Mouse (Mus musculus) CH12F3 (cell line): ENCODE measurements around the gene Fmnl3.

Experiments
- in situ Hi-C: fragments of 300-500 bp; cut with MboI; formaldehyde crosslinking; loops from 2 replicates; pipeline ENCODE4 v1.14.3; 2020; ENCODE audit warnings: low sequenced_read_pairs

Fmnl3 gene

DNA sequence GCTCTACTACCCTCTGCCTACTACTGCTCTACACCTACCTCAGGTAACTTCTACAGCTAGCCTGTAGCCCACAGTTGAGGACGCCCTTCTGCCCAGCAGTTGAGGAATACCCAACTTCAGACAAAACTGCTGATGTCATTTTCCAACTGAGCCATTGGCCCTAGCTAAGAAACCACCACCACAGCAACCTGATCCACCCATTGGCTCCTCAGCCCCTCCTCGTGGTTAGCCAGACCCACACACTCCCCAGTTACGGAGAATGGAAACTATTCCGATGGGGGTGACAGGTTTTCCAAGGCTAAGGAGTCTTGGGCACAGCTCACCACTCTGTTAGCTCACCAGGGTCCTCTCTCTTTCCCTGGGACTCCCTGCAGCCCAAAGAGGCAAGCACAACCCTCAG, 25.3 kb downstream of the Fmnl3 start:
- in situ Hi-C loops, result no loop called here

DNA sequence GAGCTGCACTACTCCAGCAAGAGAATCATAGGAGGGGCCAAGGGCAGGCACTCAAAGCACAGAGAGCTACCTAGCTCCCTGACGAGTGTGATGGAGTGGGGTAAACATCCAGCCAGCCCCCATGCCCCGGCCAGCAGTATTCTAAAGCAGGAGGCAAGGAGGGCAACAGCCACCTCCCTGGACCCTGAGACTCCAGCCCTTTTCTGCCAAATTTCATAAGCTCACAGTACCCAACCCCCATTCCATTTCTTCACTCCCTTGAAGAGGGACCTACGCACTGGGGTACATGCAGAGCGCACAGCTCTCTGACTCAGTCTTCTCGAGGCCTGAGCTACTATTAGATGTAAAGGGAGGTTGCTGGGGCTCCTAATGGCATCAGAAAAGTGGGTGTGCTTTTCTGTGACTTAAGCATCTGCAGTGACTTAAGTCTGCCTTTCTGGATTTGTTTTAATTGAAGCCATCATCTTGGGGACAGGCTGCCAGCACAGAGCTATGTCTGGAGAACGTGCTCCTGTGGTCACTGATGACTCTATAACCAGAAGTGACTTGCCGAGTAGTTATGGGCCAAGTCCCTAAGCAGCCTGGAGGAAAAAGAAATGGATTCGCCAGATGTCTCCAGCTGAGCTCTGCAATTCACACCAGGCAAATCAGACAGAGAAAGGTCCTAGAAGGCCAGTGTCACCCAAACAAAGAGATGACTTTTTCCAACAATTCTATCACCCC, 26.0 kb downstream of the Fmnl3 start:
- in situ Hi-C loops, result no loop called here

DNA sequence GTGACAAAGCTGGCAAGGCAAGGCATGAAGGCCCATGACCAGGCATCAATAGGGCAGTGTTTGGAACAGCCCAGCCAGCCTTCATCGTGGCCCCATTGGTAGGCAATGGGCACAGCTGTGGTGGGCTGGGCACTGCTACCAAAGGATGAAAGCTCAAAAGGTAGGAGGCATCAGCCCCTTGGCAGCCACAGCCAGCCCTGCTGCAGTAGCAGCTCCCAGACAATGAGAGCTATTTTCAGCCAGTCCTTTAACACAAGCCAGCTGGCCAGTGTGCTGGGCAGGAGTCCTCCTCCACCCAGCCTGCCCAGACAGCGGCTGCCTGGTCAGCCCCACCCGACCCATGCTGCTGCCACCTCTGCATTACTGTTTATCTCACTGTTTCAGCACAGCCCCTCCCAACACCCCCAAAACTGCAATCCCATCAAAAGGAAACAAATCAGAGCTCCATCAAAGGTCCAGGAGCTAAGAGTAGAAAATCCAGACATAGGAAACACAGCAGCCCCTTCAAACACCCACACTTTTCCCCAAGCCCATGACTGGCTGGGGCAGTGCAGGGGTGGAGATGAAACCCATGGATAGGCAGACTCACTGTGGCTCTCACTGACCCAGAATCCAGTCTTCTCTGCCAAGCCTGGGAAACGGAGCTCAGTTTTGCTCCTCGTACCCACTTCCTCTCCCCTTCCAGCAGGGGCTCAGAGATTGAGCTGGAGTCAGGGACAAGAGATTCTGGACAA, 26.7 kb downstream of the Fmnl3 start:
- in situ Hi-C loops, result no loop called here

DNA sequence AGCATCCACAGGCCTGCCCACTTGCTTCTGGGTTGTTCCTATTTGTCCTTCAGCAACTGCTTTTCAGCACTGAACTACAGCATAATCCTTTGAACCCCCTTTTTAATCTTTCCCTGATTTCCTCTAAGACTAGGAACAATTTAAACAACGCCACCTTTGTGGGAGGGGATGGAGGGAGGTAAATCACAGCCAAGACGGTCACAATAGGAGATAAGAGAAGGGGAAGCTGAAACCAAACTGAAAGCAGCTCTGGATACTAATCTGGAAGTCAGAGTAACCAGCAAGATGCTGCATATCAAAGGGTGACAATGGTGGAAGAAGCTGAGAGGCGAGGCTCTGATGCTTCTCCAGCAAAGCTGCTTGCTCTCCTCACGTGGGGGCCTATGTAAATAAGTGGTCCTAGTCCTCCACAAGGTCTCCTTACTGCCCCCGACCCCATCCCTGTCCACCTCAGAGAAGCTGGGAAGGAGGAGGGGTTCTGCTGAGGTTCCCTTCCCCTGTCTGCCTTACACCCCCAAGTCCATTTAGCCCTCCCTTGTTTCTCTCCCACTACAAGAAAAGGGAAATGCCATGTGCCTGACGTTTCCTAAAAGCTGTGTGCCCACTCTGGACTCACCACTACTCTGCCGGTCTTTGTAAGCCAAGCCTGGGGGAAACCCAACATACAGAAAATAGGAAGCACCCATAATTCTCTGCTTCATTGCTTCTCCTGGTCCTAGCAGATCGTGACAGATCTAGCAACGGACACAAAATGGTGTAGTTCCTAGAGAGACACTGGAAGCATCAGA, 27.9 kb downstream of the Fmnl3 start:
- in situ Hi-C loops, result no loop called here

DNA sequence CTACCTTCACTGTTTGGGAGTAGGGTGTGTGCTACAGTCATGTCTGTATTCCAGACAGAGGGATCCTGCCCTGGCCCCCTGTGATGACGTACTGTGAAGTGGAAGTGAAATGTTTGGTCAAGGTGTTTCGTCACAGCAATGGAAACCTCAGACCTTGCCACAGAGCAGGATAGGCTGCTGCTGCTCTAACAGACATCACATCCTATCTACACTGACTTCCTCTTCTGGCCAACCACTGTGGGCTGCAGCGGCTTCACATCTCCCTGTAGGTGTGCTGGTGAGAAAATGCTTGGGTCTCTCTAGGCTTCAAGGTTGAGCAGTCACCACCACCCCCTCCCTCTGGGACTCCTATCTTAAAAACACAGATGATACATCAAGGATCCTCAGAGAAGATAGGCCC, 29.2 kb downstream of the Fmnl3 start:
- in situ Hi-C loops, result no loop called here

DNA sequence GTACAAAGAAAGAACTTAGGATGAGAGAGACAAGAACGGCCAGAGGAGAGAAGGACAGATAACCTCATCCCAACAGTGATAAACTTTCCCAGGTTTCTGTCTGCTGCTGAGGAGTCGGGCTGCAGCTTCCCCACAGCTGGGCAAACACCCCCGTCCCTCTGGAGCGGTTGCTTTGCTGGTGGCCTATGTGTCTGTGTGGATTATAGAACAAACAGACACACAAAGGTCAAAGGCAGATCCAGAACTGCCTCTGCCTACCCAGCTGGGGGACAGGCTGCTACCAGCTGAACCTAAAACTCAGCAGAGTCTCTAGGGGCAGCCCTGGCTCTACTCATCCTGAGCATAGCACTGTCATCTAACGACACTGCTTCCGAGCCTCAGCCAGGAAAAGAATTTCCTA, 30.6 kb downstream of the Fmnl3 start:
- in situ Hi-C loops, result no loop called here

DNA sequence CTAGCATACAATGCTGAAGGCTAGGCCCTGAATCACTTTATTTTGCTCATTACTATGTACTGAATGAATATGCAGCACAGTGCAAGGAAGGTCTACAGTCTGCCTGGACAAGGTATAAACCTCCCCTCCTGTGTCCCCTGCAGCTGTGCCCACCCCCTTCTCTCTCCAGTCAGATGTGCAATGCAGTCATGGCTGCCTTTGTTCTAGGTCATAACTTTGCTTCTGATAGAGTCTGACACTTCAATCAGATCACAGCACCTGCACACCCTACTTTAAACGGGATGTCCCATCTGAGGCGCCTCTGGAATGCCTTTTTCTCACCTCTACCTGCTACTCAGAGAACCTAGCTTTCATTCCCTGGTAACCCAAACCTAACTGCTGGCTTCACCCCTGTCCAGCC, 31.4 kb downstream of the Fmnl3 start:
- in situ Hi-C loops, result no loop called here

DNA sequence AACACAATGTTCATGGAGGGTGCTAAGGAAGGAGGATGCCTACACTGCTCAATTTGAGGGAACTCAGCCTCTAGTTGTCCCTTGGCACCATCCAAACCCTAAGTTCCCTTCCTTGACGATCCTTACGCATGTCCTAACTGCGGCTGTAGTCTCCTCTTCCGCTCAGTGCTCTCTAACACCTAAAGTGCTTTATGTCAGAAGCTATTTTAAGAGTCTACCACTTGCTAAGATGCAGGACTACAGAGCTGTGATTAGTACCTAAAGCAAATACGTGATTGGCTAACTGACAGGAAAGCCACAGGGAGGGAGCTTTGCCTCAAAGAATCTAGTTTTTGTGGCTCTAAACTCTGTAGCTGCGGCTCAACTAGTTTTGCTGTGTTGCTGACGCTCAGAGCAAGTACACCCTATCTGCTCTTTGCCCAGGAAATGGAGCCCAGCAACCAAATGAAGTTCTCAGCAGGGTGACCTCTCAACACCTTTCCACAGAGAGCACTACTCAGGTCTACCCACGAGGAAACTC, 34.4 kb downstream of the Fmnl3 start:
- in situ Hi-C loops, result no loop called here

DNA sequence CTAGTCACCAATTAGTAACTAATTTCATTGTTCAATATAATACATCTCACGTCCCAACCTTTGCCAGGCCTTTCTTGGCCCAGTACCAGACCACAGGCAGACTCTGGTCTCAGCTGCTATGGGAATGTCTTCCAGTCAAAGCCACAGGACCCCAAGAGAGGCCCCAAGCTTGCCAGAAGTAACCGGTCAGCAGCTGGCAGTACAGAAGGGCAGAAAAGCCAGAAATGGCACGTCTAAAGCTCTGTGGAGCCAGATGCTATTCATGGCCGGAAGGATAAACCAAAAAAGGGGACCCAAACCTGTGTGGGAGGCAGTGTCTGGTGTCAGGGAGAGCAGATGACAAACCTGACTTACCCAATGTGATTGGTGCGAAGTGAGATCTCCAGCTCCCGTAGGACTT, 35.8 kb downstream of the Fmnl3 start:
- in situ Hi-C loops, result no loop called here

DNA sequence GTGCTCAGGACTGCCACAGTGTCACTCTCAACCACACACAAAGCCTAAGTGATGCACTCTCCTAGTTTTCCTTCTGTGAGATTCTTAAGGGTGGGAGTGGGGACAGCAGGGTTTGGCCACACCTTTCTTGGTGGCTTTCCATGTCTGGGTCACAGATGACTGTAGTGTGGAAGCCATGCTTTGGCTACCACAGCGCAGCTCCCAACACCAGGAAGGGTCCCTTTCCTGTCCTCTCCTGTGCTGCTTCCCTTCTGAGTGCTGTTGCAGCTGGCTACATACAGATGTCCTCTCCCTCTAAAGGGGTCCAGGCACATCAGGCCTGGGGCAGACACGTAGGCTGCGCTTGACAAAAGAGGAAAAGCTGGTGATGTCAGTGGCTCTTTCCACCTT, 36.6 kb downstream of the Fmnl3 start:
- in situ Hi-C loops, result no loop called here

DNA sequence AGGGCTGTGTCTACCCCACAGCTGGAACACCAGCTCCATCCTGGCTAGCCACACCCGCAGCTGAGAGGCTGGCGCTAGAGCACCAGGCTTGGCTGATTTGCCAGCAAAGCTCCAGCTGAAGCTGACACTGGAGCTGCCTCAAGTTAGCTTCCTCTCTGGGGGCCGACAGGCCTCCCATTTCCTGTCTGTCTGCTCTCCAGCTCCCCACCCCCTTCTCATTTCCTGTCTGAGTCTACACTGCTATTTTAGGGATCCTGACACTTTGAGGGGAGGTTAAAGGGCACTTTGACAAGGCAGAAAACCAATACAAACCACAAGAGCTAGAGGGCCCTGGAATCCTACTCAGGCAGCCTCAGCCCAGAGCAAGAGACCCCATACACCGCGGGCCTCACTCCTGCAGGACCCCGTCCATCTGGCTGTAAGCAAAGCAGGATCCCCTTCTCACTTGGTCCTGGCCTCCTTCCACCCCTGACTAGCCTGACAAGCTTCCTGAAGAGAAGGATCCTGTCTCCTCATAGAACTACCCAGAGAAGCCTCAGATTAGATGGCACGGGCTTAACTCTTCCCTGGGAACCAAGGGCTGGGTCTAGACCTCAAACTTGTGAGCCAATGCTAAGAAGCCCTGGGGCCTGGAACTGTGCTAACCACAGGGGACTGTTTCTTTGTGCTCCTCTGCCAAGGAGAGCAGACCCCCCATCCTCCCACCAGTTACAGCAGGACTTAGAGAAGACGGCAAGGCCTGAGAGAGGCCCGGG, 37.2 kb downstream of the Fmnl3 start:
- in situ Hi-C loops, result no loop called here

DNA sequence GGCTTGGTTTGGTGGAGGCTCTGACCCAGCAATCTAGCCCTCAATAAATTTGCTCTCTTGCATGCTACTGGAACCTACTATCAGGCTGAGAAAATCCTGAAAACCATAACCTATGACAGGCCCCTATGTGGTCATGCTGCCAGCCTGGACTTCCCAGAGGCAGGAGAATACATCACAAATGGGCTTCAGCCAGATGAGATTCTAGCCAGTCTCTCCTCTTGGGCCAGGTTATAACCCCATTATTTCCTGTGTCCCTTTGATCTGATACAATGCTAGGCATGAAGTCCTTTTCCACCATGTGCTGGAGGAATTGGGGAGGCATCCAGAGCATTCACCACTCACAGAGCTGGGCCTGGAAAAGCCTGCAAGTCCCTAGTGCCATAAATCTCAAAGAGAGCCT, 38.2 kb downstream of the Fmnl3 start:
- in situ Hi-C loops, result no loop called here

DNA sequence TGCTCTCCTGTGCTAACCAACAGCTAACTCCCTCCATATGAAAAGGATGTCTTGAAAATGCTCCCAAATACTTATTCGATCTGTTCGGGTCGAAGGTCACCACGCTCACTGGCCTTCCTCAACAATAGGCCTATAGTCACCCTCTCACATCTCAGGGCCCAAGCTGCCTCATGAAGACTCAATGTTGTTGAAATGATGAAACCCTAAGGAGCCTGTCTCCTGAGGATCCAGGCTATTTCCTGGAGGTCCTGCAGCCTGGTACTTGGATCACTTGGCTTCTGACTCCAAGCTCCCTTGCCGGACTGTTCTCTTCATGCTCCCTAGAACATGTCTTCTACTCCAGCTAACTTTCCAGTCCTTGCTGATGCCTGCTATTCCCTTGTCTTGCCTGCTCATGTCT, 38.9 kb downstream of the Fmnl3 start:
- in situ Hi-C loops, result no loop called here

DNA sequence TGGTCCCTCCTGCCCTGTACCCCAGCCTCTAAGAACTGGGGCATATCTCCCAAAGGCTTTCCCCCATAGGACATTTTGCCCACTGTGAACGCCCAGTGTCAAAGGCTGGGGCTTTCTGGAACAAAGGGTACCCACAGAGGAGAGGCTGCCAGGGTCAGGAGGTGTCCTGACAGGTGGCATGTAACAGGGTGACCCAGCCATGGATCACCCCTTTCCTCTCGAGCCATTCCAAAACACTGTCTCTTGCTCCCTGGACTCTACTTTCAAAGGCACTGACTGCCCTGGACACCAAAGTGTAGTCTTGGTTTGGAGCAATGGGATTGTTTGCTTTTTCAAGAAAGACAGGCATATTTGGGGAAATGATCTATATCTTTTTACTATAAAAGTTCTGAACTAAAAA, 40.0 kb downstream of the Fmnl3 start:
- in situ Hi-C loops, result no loop called here

DNA sequence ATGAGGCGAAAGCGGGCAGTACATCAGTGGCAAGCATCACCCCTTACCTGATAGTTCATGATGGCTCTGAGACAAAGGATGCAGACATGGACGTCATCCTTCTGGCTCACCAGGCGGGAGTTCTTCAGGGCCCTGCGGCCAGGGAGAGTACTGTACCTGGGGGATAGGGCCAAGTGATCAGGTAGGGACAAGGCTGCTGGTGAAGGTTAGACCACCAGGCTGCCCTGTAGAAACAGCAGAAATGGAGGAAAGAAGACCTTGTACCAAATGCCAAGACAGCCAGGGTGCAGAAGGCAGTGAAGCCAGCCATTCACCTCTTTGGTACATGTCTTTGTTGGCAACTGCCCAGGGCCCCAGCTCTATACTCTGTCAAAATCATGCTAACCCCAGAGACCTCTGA, 42.3 kb downstream of the Fmnl3 start:
- in situ Hi-C loops, result loop anchor here (5.0 kb wide), 1 partner anchor 44 kb away; the partner anchor contains the start of gene Fmnl3

DNA sequence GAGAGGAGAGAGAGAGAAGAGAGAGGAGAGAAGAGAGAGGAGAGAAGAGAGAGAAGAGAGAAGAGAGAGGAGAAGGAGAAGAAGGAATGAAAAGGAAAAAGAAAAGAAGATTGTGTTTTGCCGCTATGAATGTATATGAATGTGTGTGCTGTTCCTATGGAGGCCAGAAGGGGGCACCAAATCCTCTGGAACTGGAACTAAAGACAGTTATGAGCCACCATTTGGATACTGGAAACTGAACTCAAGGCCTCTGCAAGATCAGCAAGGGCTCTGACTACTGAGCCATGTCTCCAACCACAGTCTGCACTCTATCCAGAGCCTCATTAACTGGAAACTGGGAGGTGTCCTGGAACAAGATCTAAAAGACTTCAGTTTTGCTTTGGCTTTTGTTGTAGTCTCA, 43.3 kb downstream of the Fmnl3 start:
- in situ Hi-C loops, result loop anchor here (5.0 kb wide), 1 partner anchor 45 kb away; the partner anchor contains the start of gene Fmnl3

DNA sequence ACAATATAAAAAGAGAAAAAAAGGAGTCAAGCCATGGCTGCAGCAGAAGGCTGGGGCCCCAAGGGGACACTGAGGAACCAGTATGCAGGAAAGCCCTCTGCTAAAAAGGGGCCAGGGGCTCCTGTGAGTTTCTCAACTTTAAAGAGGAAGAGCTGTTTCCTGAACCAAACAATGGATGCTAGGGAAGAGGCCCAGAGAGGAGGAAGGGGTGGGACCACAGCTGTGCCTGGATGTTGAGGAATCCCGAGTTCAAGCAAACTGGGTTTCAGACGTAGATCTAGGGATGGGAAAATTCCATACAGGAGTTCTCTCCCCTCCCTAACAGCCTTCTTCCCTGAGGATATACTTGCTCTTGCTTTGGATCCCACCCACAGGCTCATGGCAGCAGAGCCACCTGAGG, 43.9 kb downstream of the Fmnl3 start:
- in situ Hi-C loops, result loop anchor here (5.0 kb wide), 1 partner anchor 46 kb away; the partner anchor contains the start of gene Fmnl3

DNA sequence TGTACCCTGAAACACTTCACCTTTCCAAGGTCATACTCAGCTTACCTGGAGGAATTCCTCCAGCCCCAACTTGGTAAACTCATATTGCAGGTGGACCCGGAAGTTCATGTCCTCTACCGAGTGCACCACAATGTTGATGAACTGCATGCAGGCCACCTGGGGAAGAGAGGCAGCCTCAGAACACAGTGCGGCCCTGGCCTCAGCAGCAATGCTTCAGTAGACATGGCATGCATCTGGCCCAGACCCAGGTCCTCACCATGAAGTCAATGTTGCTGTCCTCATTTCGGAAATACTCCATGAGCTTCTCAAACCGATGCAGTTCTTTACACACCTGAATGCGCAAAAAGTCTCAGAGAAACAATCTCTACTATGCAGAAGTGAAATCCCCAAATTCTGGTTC, 44.7 kb downstream of the Fmnl3 start:
- in situ Hi-C loops, result loop anchor here (5.0 kb wide), 1 partner anchor 47 kb away; the partner anchor contains the start of gene Fmnl3

DNA sequence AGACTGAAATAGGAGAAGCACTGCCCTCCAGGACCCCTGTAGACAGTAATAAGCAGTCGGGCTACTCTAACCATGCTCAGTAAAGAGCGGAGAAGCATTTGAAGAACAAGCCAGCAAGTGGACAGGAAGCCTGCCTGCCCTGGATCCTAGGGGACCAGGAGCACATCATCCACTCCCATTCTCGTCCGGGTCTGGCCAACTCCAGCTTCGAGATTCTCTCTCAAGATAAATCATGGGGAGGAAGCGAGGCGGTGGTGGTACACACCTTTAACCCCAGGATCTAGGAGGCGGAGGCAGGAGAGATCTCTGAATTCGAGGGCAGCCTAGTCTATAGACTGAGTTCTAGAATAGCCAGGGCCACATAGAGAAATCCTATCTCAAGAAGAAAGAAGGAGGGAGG, 46.1 kb downstream of the Fmnl3 start:
- in situ Hi-C loops, result no loop called here

DNA sequence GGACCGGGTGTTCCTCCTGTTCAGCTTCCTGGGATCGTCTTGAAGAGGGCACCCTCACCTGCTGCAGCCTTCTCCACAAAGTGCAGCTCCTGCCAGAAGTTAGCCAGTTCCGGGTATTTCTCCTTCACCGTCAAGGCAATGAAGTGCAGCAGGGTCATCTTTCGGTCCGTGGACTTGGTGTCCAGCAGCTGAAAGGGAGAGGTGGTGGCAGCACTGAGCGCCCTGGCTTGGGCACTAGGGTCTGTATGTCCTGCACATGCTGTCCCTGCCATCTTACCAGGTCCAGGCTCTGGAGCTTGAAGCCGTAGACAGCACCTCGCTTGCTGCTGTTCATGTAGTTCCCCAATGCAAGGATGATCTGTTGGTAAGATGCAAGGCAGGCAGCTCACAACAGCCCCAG, 49.3 kb downstream of the Fmnl3 start:
- in situ Hi-C loops, result no loop called here
